Mouse (Mus musculus) liver, adult 2 months (tissue): ENCODE measurements around the gene Ppie. TPM values are rescaled to one million over a fixed set of nuclear protein-coding genes. Genes with fewer than 3 reads are reported as not detected.

Source experiments
- DNase-seq: peaks from one replicate; pipeline ENCODE4 v3.0.0-alpha.2; 2011; ENCODE audit warnings: low read depth, low spot score; ENCODE audit errors: extremely low read depth
- H3K27ac ChIP-seq: fragments of 200-500 bp; replicated peaks from 2 replicates; pipeline ENCODE4 v1.5.1; 2012; ENCODE audit warnings: low read depth, mild to moderate bottlenecking, control low read depth, inconsistent platforms, low read length; ENCODE audit not compliant: insufficient read depth
- H3K27me3 ChIP-seq: fragments of 200-500 bp; 2 replicates; pipeline ENCODE4 v1.6.1; 2012; ENCODE audit warnings: mild to moderate bottlenecking, moderate library complexity, low read length, inconsistent platforms; ENCODE audit not compliant: control insufficient read depth, insufficient read depth
- H3K36me3 ChIP-seq: fragments of 200-500 bp; 2 replicates; pipeline ENCODE4 v1.6.1; 2012; ENCODE audit warnings: low read length, inconsistent platforms; ENCODE audit not compliant: control insufficient read depth, insufficient read depth
- H3K4me1 ChIP-seq: fragments of 200-500 bp; 2 replicates; pipeline ENCODE4 v1.6.1; 2011; ENCODE audit warnings: low read length; ENCODE audit not compliant: control insufficient read depth, insufficient read depth
- H3K4me3 ChIP-seq: fragments of 200-500 bp; 2 replicates; pipeline ENCODE4 v1.5.1; 2011; ENCODE audit warnings: low read depth, mild to moderate bottlenecking, control low read depth, low read length, moderate library complexity; ENCODE audit not compliant: insufficient read depth
- H3K79me2 ChIP-seq: fragments of 200-500 bp; 2 replicates; pipeline ENCODE4 v1.6.1; 2012; ENCODE audit warnings: inconsistent platforms, mild to moderate bottlenecking, low read length, moderate library complexity; ENCODE audit not compliant: control insufficient read depth, insufficient read depth
- H3K9ac ChIP-seq: fragments of 200-500 bp; 2 replicates; pipeline ENCODE4 v1.6.1; 2012; ENCODE audit warnings: low read depth, mild to moderate bottlenecking, control low read depth, inconsistent platforms, low read length
- CTCF ChIP-seq: fragments of 200-500 bp; IDR thresholded peaks from 2 replicates; pipeline ENCODE4 v1.5.1; 2011; ENCODE audit warnings: low read depth, low read length, control low read depth
- POLR2A ChIP-seq: fragments of 200-500 bp; IDR thresholded peaks from 2 replicates; pipeline ENCODE4 v1.6.1; 2011; ENCODE audit warnings: low read length, control low read depth; ENCODE audit not compliant: insufficient read depth; ENCODE audit errors: extremely low read depth
- WGBS: fragments of 180-500 bp; shearing (Covaris S2); methylation state at CpG from one replicate; pipeline ENCODE4 v1.1.7; 2018; 5-methylcytosine and 5-hydroxymethylcytosine counted together
- polyA plus RNA-seq: library from polyadenylated mRNA; depleted of rRNA; stranded (reverse); fragments of >200 nt; gene quantifications from 2 replicates; pipeline ENCODE4 v1.2.3, GENCODE M21; 2012; rRNA removed
- total RNA-seq: library from RNA; depleted of rRNA; stranded (reverse); fragments of >200 nt; gene quantifications from 2 replicates; pipeline ENCODE4 v1.2.3, GENCODE M21; 2014; rRNA removed

The Ppie gene
- 15.2 and 17.2 TPM in 2 replicates for total RNA-seq
- 7.7 and 8.7 TPM in 2 replicates for polyA plus RNA-seq

DNA sequence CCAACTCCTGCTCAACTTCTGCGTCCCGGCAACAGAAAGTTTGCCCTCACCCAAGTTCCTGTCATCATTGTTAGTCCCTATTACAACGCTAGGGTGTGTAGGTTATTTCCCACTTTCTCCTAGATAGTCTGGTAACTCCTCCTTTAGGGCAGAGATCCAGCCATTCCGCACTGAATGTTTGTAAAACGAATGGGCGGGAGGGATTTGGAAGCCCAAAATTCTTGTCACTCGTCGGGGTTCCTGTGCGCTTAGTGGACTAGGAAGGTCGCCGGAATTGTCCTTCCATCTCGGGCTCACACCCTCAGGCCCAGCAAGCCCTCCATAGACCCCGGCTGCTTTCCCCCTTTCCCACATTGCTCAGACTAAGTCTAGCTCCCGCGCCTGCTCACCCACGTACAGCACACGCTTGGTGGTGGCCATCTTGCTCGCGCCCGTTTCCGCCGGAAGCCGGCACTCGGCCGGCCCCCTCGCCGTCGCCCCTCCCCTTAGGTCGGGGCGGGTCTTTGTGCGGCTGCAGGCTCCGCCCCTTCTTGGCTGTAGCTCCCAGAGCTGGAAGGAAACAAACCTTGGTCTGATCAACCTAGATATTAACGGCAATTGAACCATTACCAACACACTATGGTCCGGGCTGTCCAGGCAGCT is at the start of gene Ppie:
TSS of gene Ppie (minus strand) at position 439 of the 642 bp plus-strand sequence.
- under 1% methylated on average over 34 of the region's 34 CpGs for WGBS
- Histone ChIP-seq H3K27me3 (no peaks in the 10 kb centered on the region), H3K9ac (peak within 1 kb of the TSS; percentile 82), H3K27ac (peak within 1 kb of the TSS; percentile 85), H3K4me1 (peaks cover 4% of the 10 kb centered on the region), H3K36me3 (peaks cover 18% of the 10 kb centered on the region), H3K79me2 (peaks cover 3% of the 10 kb centered on the region; the same call in 1 of the 2 replicates), H3K4me3 (peak within 1 kb of the TSS; percentile 95)
- no peak for TF ChIP-seq CTCF
- peak; percentile 65; the same call in 1 of the 2 replicates for TF ChIP-seq POLR2A
- DNase-seq: peak; percentile 89

DNA sequence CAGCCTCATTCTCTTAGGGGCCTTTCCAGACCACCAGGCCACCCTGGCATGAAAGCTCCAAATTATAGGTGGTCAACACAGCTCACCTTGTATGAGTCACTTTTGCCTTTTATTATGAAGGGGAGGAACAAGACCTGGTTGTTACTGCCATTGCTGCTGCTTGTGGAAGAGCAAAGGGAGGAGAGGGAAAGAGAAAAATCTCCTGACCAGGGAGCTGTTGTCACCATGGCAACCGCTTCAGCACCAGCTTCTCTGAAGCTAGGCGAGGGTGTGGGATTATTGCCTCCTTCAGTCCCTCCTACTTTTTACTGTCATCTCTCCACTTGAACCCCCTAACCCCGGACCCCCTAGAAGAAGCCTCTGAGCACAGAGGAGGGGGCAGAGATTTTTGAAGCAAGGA is 45.1 kb upstream of the Ppie start:
- DNase-seq: no peak
- Histone ChIP-seq H3K36me3 (no peaks in the 10 kb centered on the region), H3K4me1 (no peaks in the 10 kb centered on the region), H3K27ac (no peak overlapping the region), H3K27me3 (peaks cover 16% of the 10 kb centered on the region), H3K4me3 (no peak overlapping the region), H3K79me2 (no peaks in the 10 kb centered on the region), H3K9ac (no peak overlapping the region)
- no peak for TF ChIP-seq CTCF
- TF ChIP-seq POLR2A: no peak
- WGBS: 55% methylated on average over 3 of the region's 3 CpGs

DNA sequence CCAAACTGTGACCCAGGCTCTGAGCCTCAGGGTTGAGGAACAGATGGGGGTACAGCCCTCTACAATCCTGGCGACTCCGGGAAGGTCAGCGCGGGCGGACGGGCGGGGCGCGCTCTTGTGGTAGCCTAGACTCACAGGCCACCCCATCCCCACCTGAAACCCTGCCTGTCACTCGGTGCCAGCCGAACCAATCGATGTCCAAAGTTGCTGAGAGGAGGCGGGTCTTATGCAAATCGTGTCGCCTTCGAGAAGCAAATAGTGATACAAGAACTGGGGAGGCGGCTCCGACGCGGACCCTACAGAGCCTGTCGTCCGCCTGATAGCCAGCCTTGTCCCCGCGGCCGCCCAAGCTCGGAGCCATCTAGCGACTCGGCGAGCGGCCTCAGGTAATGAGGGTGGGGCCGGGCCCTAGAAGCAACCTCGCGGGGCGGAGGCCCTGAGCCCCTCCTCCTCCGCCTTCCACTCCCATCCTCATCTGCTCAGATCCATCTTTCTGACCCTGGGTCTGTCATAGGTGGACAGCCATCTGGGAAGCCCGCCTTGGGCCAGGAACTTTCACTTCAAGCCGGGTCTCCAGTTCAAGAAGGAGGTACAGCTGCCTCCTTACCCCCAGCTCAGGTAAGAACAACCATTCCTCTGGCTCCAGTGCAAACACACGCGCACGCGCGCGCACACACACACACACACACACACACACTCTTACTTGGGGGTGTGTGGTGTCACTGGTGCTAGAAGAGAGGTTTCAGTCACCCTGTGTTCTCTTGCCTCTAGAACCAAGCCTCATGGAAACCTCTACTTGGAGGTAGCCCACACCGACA is 43.7 kb upstream of the Ppie start:
- Histone ChIP-seq H3K4me3 (peak overlapping the region; percentile 25; the same call in 1 of the 2 replicates), H3K9ac (no peak overlapping the region), H3K27ac (no peak overlapping the region), H3K79me2 (no peaks in the 10 kb centered on the region), H3K4me1 (no peaks in the 10 kb centered on the region), H3K36me3 (no peaks in the 10 kb centered on the region), H3K27me3 (peaks cover 16% of the 10 kb centered on the region)
- WGBS: 10% methylated on average over 44 of the region's 44 CpGs
- TF ChIP-seq CTCF: no peak
- no peak for TF ChIP-seq POLR2A
- DNase-seq: peak; percentile 61

DNA sequence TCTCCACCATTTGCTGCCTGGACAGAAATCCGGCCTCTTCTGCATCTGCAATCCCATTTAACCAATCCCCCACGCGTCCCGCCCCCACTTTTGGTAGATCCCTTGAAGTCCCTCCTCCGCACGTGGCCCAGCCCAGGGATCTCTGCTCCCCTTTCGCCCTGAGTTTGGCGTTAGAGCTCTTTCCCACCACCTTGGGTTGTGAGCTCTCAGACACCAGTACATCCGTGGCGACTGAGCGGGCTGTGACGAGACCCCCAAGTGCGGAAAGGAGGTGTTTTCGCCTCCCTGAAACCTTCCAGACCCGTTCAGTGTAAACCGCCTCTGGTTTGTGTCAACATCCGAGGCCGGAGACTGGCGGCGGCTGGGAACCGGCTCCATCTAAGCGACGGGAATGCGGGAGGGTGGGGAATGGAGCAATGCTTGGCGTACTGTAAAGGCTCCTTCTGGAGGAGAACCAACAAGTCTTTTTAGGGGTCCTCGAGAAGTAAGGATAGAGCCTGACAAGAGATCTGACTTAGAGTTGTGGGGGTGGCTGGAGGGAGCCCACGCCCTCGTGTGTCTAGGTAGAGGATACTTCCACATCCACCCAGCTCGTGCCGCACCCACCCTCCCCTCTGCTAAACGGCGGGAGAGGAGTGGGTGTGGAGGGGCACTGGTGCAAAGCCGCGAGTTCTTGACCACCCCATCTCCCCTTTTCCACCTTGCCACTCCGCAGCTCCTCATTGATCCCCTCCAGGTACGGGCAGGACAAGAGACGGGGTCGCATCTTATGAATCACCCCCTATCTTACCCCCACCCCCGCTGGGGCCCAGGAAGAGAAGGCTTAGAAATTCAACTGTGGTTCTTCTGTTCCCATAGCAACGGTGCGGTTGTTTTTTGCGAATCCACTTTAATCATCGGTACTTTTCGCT is 42.8 kb upstream of the Ppie start, which contains the start of gene Hpcal4:
TSS of gene Hpcal4 (plus strand) at position 900 of the 911 bp plus-strand sequence.
- Histone ChIP-seq H3K4me1 (no peaks in the 10 kb centered on the region), H3K79me2 (no peaks in the 10 kb centered on the region), H3K27ac (no peak within 1 kb of the TSS), H3K36me3 (no peaks in the 10 kb centered on the region), H3K27me3 (peaks cover 16% of the 10 kb centered on the region), H3K9ac (no peak within 1 kb of the TSS), H3K4me3 (peak within 1 kb of the TSS; percentile 25; the same call in 1 of the 2 replicates)
- no peak for DNase-seq
- 2% methylated on average over 44 of the region's 44 CpGs for WGBS
- TF ChIP-seq CTCF (no peak), POLR2A (no peak)

DNA sequence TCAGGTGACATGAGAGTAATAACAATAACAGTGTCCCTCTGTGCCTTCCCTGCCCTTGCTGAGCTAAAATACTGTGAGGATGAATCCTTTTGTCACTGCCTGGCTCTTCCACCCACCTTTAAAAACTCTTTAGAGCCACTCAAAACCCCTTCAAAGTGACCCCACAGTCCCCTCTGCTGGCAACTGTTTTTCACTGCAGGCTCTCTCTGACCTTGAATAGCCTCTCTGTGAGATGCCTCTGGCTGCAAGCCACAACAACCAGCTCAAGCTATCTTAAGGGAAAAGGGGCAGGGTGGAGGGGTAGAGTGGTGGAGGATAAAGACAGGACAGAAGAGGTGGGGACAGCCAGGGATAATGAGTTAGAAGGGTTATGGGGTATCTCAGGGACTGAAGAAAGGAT is 32.1 kb upstream of the Ppie start:
- DNase-seq: no peak
- H3K27ac ChIP-seq: no peak overlapping the region
- H3K27me3 ChIP-seq: peaks cover 5% of the 10 kb centered on the region
- H3K4me1 ChIP-seq: no peaks in the 10 kb centered on the region
- H3K79me2 ChIP-seq: no peaks in the 10 kb centered on the region
- no peak overlapping the region for H3K4me3 ChIP-seq
- no peaks in the 10 kb centered on the region for H3K36me3 ChIP-seq
- H3K9ac ChIP-seq: no peak overlapping the region
- TF ChIP-seq POLR2A (no peak), CTCF (no peak)
